Mouse (Mus musculus): Measurements from ENCODE around the gene Fpgs. TPM values are rescaled to one million over a fixed set of nuclear protein-coding genes. Genes with fewer than 3 reads are reported as not detected.
A peak's percentile ranks its signal among the peaks of the same experiment; 100 is the strongest.

Fpgs gene
- polyA plus RNA-seq, 1 experiment = 26.7 TPM

- TF ChIP-seq USF1 (IDR thresholded peaks at IDR 0.05; ENCODE audit: low read depth) = no peak
- no peak for TF ChIP-seq FOSL1 (IDR thresholded peaks at IDR 0.05; ENCODE audit: insufficient read depth, low read length, poor library complexity, severe bottlenecking)
- TF ChIP-seq MAX (IDR thresholded peaks at IDR 0.05) = no peak
- no peak for TF ChIP-seq CTCF (IDR thresholded peaks at IDR 0.05; ENCODE audit: control insufficient read depth, insufficient read depth, insufficient read length)
- TF ChIP-seq MYOG (IDR thresholded peaks at IDR 0.05; ENCODE audit: control insufficient read depth, extremely low read depth, insufficient read length) = no peak
- TF ChIP-seq CEBPB (IDR thresholded peaks at IDR 0.05; ENCODE audit: low read depth) = no peak
- TF ChIP-seq MYOD1 (IDR thresholded peaks at IDR 0.05; ENCODE audit: control insufficient read depth, insufficient read length, low read depth) = no peak
- Histone ChIP-seq H3K4me3 (ENCODE audit: insufficient read depth, poor library complexity, severe bottlenecking) (no peak overlapping the region), H3K27me3 (ENCODE audit: control insufficient read depth, insufficient read depth, insufficient read length) (no peaks in the 10 kb centered on the region), H3ac (ENCODE audit: control insufficient read depth, insufficient read length, low read depth) (no peak overlapping the region), H3K79me3 (ENCODE audit: low read depth) (no peaks in the 10 kb centered on the region), H3K36me3 (ENCODE audit: control insufficient read depth, insufficient read depth) (no peaks in the 10 kb centered on the region), H3K79me2 (ENCODE audit: control insufficient read depth, insufficient read depth) (no peaks in the 10 kb centered on the region)
Measured at GRCm38 (mm10) chr2:32655826-32656225, 48.1 kb downstream of the Fpgs start.

- TF ChIP-seq MYOD1 (IDR thresholded peaks at IDR 0.05; ENCODE audit: control insufficient read depth, insufficient read length, low read depth) (no peak), CTCF (IDR thresholded peaks at IDR 0.05; ENCODE audit: control insufficient read depth, insufficient read depth, insufficient read length) (no peak), CEBPB (IDR thresholded peaks at IDR 0.05; ENCODE audit: low read depth) (no peak), USF1 (IDR thresholded peaks at IDR 0.05; ENCODE audit: low read depth) (no peak), MYOG (IDR thresholded peaks at IDR 0.05; ENCODE audit: control insufficient read depth, extremely low read depth, insufficient read length) (no peak), MAX (IDR thresholded peaks at IDR 0.05) (no peak), FOSL1 (IDR thresholded peaks at IDR 0.05; ENCODE audit: insufficient read depth, low read length, poor library complexity, severe bottlenecking) (no peak)
- Histone ChIP-seq H3K4me3 (ENCODE audit: insufficient read depth, poor library complexity, severe bottlenecking) (no peak overlapping the region), H3K79me3 (ENCODE audit: low read depth) (no peaks in the 10 kb centered on the region), H3K27me3 (ENCODE audit: control insufficient read depth, insufficient read depth, insufficient read length) (no peaks in the 10 kb centered on the region), H3K79me2 (ENCODE audit: control insufficient read depth, insufficient read depth) (no peaks in the 10 kb centered on the region), H3ac (ENCODE audit: control insufficient read depth, insufficient read length, low read depth) (no peak overlapping the region), H3K36me3 (ENCODE audit: control insufficient read depth, insufficient read depth) (no peaks in the 10 kb centered on the region)
Measured at GRCm38 (mm10) chr2:32655394-32655744, 48.6 kb downstream of the Fpgs start.

DNA sequence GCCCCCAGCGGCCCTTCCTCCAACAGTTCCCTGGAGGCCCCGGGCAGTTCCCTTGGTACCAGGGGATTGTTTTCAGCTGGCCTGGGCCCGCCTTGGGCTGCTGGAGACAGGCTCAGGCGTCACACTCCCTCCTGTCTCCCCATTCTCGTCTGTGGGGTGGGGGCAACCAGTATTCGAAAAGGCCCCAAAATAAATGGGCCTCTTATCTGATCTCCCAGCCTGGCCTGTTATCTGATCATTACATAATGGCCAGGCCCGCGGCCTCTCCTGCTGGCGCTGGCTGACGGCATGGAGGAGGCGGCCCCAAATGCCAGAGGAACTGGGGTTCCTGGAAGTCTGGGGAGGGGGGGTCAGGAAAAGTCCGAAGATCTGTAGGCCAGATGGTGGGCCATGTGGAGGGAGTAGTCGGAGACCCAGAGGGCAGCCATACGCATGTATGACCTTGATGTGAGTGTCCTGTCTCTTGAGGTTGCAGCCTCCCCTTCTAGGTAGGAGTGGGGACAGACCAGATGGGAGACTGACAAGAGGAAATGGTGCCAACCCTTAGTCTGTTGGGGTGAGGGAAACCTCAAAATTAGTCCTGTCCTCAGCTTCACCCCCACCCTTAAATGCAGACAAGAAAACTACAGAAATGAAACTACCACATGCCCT is 49.1 kb downstream of the Fpgs start:
- Histone ChIP-seq H3K27me3 (ENCODE audit: control insufficient read depth, insufficient read depth, insufficient read length) (no peaks in the 10 kb centered on the region), H3K4me3 (ENCODE audit: insufficient read depth, poor library complexity, severe bottlenecking) (no peak overlapping the region), H3ac (ENCODE audit: control insufficient read depth, insufficient read length, low read depth) (no peak overlapping the region), H3K36me3 (ENCODE audit: control insufficient read depth, insufficient read depth) (no peaks in the 10 kb centered on the region), H3K79me3 (ENCODE audit: low read depth) (no peaks in the 10 kb centered on the region), H3K79me2 (ENCODE audit: control insufficient read depth, insufficient read depth) (no peaks in the 10 kb centered on the region)
- no peak for TF ChIP-seq FOSL1 (IDR thresholded peaks at IDR 0.05; ENCODE audit: insufficient read depth, low read length, poor library complexity, severe bottlenecking)
- no peak for TF ChIP-seq USF1 (IDR thresholded peaks at IDR 0.05; ENCODE audit: low read depth)
- no peak for TF ChIP-seq MYOG (IDR thresholded peaks at IDR 0.05; ENCODE audit: control insufficient read depth, extremely low read depth, insufficient read length)
- no peak for TF ChIP-seq MYOD1 (IDR thresholded peaks at IDR 0.05; ENCODE audit: control insufficient read depth, insufficient read length, low read depth)
- no peak for TF ChIP-seq CEBPB (IDR thresholded peaks at IDR 0.05; ENCODE audit: low read depth)

- no peaks in the 10 kb centered on the region for H3K79me2 ChIP-seq (ENCODE audit: control insufficient read depth, insufficient read depth)
- H3K79me3 ChIP-seq (ENCODE audit: low read depth) = no peaks in the 10 kb centered on the region
- H3K27me3 ChIP-seq (ENCODE audit: control insufficient read depth, insufficient read depth, insufficient read length) = no peaks in the 10 kb centered on the region
- no peak overlapping the region for H3K4me3 ChIP-seq (ENCODE audit: insufficient read depth, poor library complexity, severe bottlenecking)
- TF ChIP-seq USF1 (IDR thresholded peaks at IDR 0.05; ENCODE audit: low read depth) = peak; percentile 62
- peak; percentile 39 for TF ChIP-seq MAX (IDR thresholded peaks at IDR 0.05)
- peak; percentile 86 for TF ChIP-seq CEBPB (IDR thresholded peaks at IDR 0.05; ENCODE audit: low read depth)
- no peak for TF ChIP-seq MYOG (IDR thresholded peaks at IDR 0.05; ENCODE audit: control insufficient read depth, extremely low read depth, insufficient read length)
- no peaks in the 10 kb centered on the region for H3K36me3 ChIP-seq (ENCODE audit: control insufficient read depth, insufficient read depth)
- H3ac ChIP-seq (ENCODE audit: control insufficient read depth, insufficient read length, low read depth) = no peak overlapping the region
Measured at GRCm38 (mm10) chr2:32653764-32654163, 50.2 kb downstream of the Fpgs start.

- H3K36me3 ChIP-seq (ENCODE audit: control insufficient read depth, insufficient read depth) = no peaks in the 10 kb centered on the region
- no peaks in the 10 kb centered on the region for H3K27me3 ChIP-seq (ENCODE audit: control insufficient read depth, insufficient read depth, insufficient read length)
- H3K4me3 ChIP-seq (ENCODE audit: insufficient read depth, poor library complexity, severe bottlenecking) = no peak overlapping the region
- no peak overlapping the region for H3ac ChIP-seq (ENCODE audit: control insufficient read depth, insufficient read length, low read depth)
- no peaks in the 10 kb centered on the region for H3K79me2 ChIP-seq (ENCODE audit: control insufficient read depth, insufficient read depth)
- H3K79me3 ChIP-seq (ENCODE audit: low read depth) = no peaks in the 10 kb centered on the region
- no peak for TF ChIP-seq MYOD1 (IDR thresholded peaks at IDR 0.05; ENCODE audit: control insufficient read depth, insufficient read length, low read depth)
- no peak for TF ChIP-seq MYOG (IDR thresholded peaks at IDR 0.05; ENCODE audit: control insufficient read depth, extremely low read depth, insufficient read length)
- no peak for TF ChIP-seq CEBPB (IDR thresholded peaks at IDR 0.05; ENCODE audit: low read depth)
Measured at GRCm38 (mm10) chr2:32647366-32647765, 56.6 kb downstream of the Fpgs start.

GRCm38 (mm10) chr2:32646379-32647056 is 57.4 kb downstream of the Fpgs start, which contains the start of gene Eng:
Gene Eng (plus strand): TSS chr2:32646595.
- Histone ChIP-seq H3K36me3 (ENCODE audit: control insufficient read depth, insufficient read depth) (no peaks in the 10 kb centered on the region), H3K4me3 (ENCODE audit: insufficient read depth, poor library complexity, severe bottlenecking) (no peak within 1 kb of the TSS), H3K79me3 (ENCODE audit: low read depth) (no peaks in the 10 kb centered on the region), H3ac (ENCODE audit: control insufficient read depth, insufficient read length, low read depth) (no peak within 1 kb of the TSS), H3K27me3 (ENCODE audit: control insufficient read depth, insufficient read depth, insufficient read length) (no peaks in the 10 kb centered on the region), H3K79me2 (ENCODE audit: control insufficient read depth, insufficient read depth) (no peaks in the 10 kb centered on the region)
- TF ChIP-seq FOSL1 (IDR thresholded peaks at IDR 0.05; ENCODE audit: insufficient read depth, low read length, poor library complexity, severe bottlenecking) (no peak), CTCF (IDR thresholded peaks at IDR 0.05; ENCODE audit: control insufficient read depth, insufficient read depth, insufficient read length) (no peak), MAX (IDR thresholded peaks at IDR 0.05) (no peak), MYOD1 (IDR thresholded peaks at IDR 0.05; ENCODE audit: control insufficient read depth, insufficient read length, low read depth) (no peak), USF1 (IDR thresholded peaks at IDR 0.05; ENCODE audit: low read depth) (no peak)
